ENCODE assay signal across 22 mouse cellular contexts in the genomic region with DNA sequence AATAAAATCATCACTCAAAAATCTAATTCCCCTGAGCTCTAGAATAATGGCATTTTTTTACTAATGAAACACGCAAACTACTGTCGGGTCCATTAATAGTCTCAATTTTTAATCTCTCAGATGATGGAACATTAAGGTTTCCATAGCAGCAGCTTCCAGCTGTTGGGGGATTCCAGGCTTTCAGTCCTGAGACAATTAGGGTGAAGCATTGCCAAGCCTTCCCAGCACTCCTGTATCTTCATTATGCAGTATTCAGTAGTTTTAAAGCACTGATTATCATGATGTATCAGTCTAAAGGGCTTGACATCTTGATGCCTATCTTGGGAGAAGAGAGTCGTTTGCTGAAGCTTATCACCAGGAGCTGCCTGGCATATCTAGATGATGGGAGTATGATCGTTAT.
DNase-seq lines count a peak whose midpoint lies in the region; ATAC-seq and TF ChIP-seq lines count a peak whose summit lies in the region.
"Had no signal": no experiment of that assay in that cellular context is flagged by ENCODE, and none has a peak within 500 bp of the region (broad histone marks: within the 10 kb centered on the region; RNA-seq: fewer than 3 reads in every experiment).

No protein-coding gene starts in this region.

- H3K4me3 ChIP-seq in hindbrain, embryonic 12.5 days, result no peak overlapping the region
- no peak overlapping the region for H3K4me3 ChIP-seq in hindbrain, embryonic 11.5 days (ENCODE audit: low read depth, low read length)
- no peak overlapping the region for H3K4me3 ChIP-seq in forebrain, embryonic 13.5 days
- H3K4me3 ChIP-seq in hindbrain, postnatal 0 days (ENCODE audit: low read length), result no peak overlapping the region
- H3K4me3 ChIP-seq in neural tube, embryonic 13.5 days, result no peak overlapping the region
- H3K4me3 ChIP-seq: embryonic facial prominence, embryonic 12.5 days; erythroblast, embryonic 14.5 days; heart, adult 2 months; heart, embryonic 15.5 days; limb, embryonic 12.5 days; liver, embryonic 12.5 days had no signal

- WGBS in hindbrain, embryonic 12.5 days, result 60% methylated on average over 4 of the region's 4 CpGs
- 61% methylated on average over 4 of the region's 4 CpGs for WGBS in hindbrain, embryonic 11.5 days
- WGBS in forebrain, embryonic 13.5 days, result 40% methylated on average over 4 of the region's 4 CpGs
- 32% methylated on average over 4 of the region's 4 CpGs for WGBS in hindbrain, postnatal 0 days
- 33% methylated on average over 4 of the region's 4 CpGs for WGBS in neural tube, embryonic 13.5 days

- no peak for DNase-seq in hindbrain, embryonic 11.5 days (ENCODE audit: low spot score)
- peak; percentile 51 for DNase-seq in hindbrain, postnatal 0 days (ENCODE audit: low spot score)
- no peak for DNase-seq in lung, postnatal 14 days
- DNase-seq in ovary, postnatal 10 days (ENCODE audit: low spot score), result no peak
- DNase-seq: adrenal gland, postnatal 36 days; cerebellum, adult 9-11 months; gastrocnemius, postnatal 10 days; heart, adult 2 months; heart, postnatal 4 days; lung, embryonic 14.5 days had no signal

- H3K27ac ChIP-seq in hindbrain, embryonic 12.5 days, result no peak overlapping the region
- no peak overlapping the region for H3K27ac ChIP-seq in hindbrain, embryonic 11.5 days (ENCODE audit: low read depth, low read length)
- H3K27ac ChIP-seq in forebrain, embryonic 13.5 days, result no peak overlapping the region
- no peak overlapping the region for H3K27ac ChIP-seq in hindbrain, postnatal 0 days
- H3K27ac ChIP-seq in neural tube, embryonic 13.5 days (replicated peaks), result peak overlapping the region; percentile 55
- H3K27ac ChIP-seq: embryonic facial prominence, embryonic 12.5 days; heart, adult 2 months; heart, embryonic 15.5 days; limb, embryonic 12.5 days; liver, embryonic 12.5 days; macrophage; stomach, postnatal 0 days had no signal

- no peaks in the 10 kb centered on the region for H3K36me3 ChIP-seq in hindbrain, embryonic 12.5 days
- no peaks in the 10 kb centered on the region for H3K36me3 ChIP-seq in hindbrain, embryonic 11.5 days (ENCODE audit: control insufficient read depth, insufficient read depth, low read length)
- no peaks in the 10 kb centered on the region for H3K36me3 ChIP-seq in forebrain, embryonic 13.5 days (ENCODE audit: poor library complexity, severe bottlenecking)
- no peaks in the 10 kb centered on the region for H3K36me3 ChIP-seq in hindbrain, postnatal 0 days (ENCODE audit: insufficient read depth, low read length)
- no peaks in the 10 kb centered on the region for H3K36me3 ChIP-seq in neural tube, embryonic 13.5 days
- H3K36me3 ChIP-seq: embryonic facial prominence, embryonic 12.5 days; heart, embryonic 15.5 days; limb, embryonic 12.5 days; liver, embryonic 12.5 days had no signal

- TF ChIP-seq CTCF in hindbrain, postnatal 0 days (IDR thresholded peaks at IDR 0.05; ENCODE audit: low read depth), result no peak

- peaks cover 3% of the 10 kb centered on the region; the same call in 1 of the 2 replicates for H3K4me1 ChIP-seq in hindbrain, embryonic 12.5 days
- H3K4me1 ChIP-seq in hindbrain, embryonic 11.5 days (replicated peaks; ENCODE audit: control insufficient read depth, insufficient read depth, low read length), result no peaks in the 10 kb centered on the region
- peaks cover 3% of the 10 kb centered on the region; the same call in 1 of the 2 replicates for H3K4me1 ChIP-seq in forebrain, embryonic 13.5 days
- no peaks in the 10 kb centered on the region for H3K4me1 ChIP-seq in hindbrain, postnatal 0 days (ENCODE audit: insufficient read depth, low read length)
- peaks cover 7% of the 10 kb centered on the region for H3K4me1 ChIP-seq in neural tube, embryonic 13.5 days (replicated peaks)
- H3K4me1 ChIP-seq: embryonic facial prominence, embryonic 12.5 days; heart, embryonic 15.5 days; limb, embryonic 12.5 days; liver, embryonic 12.5 days had no signal

- no peak overlapping the region for H3K4me2 ChIP-seq in hindbrain, embryonic 12.5 days (replicated peaks)
- no peak overlapping the region for H3K4me2 ChIP-seq in hindbrain, embryonic 11.5 days (replicated peaks; ENCODE audit: low read depth, low read length)
- no peak overlapping the region for H3K4me2 ChIP-seq in forebrain, embryonic 13.5 days
- H3K4me2 ChIP-seq in hindbrain, postnatal 0 days (ENCODE audit: low read depth, low read length), result no peak overlapping the region
- 0 out of 2 replicates have a peak overlapping the region, but pooled peaks have one; percentile 11 for H3K4me2 ChIP-seq in neural tube, embryonic 13.5 days
- H3K4me2 ChIP-seq: embryonic facial prominence, embryonic 12.5 days; heart, embryonic 15.5 days; limb, embryonic 12.5 days; liver, embryonic 12.5 days; lung, embryonic 14.5 days had no signal

- ATAC-seq in hindbrain, embryonic 12.5 days (ENCODE audit: low FRiP score), result peak; percentile 72; the same call in 1 of the 2 replicates
- no peak for ATAC-seq in hindbrain, embryonic 11.5 days (ENCODE audit: low FRiP score)
- ATAC-seq in forebrain, embryonic 13.5 days, result peak; percentile 65
- peak; percentile 45; the same call in 1 of the 2 replicates for ATAC-seq in hindbrain, postnatal 0 days
- ATAC-seq in neural tube, embryonic 13.5 days (ENCODE audit: low read depth), result peak; percentile 91
- no peak for ATAC-seq in granulocyte monocyte progenitor cell, adult 5-6 weeks (replicated peaks; ENCODE audit: poor library complexity, severe bottlenecking)
- ATAC-seq: intestine, embryonic 16.5 days; liver, embryonic 12.5 days had no signal

- H3K9ac ChIP-seq in hindbrain, embryonic 12.5 days, result no peak overlapping the region
- H3K9ac ChIP-seq in hindbrain, embryonic 11.5 days (ENCODE audit: low read depth, low read length), result no peak overlapping the region
- no peak overlapping the region for H3K9ac ChIP-seq in forebrain, embryonic 13.5 days
- no peak overlapping the region for H3K9ac ChIP-seq in hindbrain, postnatal 0 days (replicated peaks; ENCODE audit: low read length)
- no peak overlapping the region for H3K9ac ChIP-seq in neural tube, embryonic 13.5 days
- H3K9ac ChIP-seq: embryonic facial prominence, embryonic 12.5 days; heart, embryonic 15.5 days; limb, embryonic 12.5 days; liver, embryonic 12.5 days; lung, embryonic 14.5 days had no signal

- H3K27me3 ChIP-seq in hindbrain, embryonic 12.5 days, result no peaks in the 10 kb centered on the region
- no peaks in the 10 kb centered on the region for H3K27me3 ChIP-seq in hindbrain, embryonic 11.5 days (ENCODE audit: control insufficient read depth, insufficient read depth, low read length)
- no peaks in the 10 kb centered on the region for H3K27me3 ChIP-seq in forebrain, embryonic 13.5 days
- H3K27me3 ChIP-seq in hindbrain, postnatal 0 days (ENCODE audit: insufficient read depth, low read length), result no peaks in the 10 kb centered on the region
- no peaks in the 10 kb centered on the region for H3K27me3 ChIP-seq in neural tube, embryonic 13.5 days
- H3K27me3 ChIP-seq: embryonic facial prominence, embryonic 12.5 days; heart, embryonic 15.5 days; limb, embryonic 12.5 days; liver, embryonic 12.5 days had no signal

- H3K9me3 ChIP-seq in hindbrain, embryonic 12.5 days (replicated peaks), result no peaks in the 10 kb centered on the region
- no peaks in the 10 kb centered on the region for H3K9me3 ChIP-seq in hindbrain, embryonic 11.5 days (ENCODE audit: control insufficient read depth, low read length)
- no peaks in the 10 kb centered on the region for H3K9me3 ChIP-seq in forebrain, embryonic 13.5 days (replicated peaks)
- H3K9me3 ChIP-seq in hindbrain, postnatal 0 days (ENCODE audit: low read length), result no peaks in the 10 kb centered on the region
- H3K9me3 ChIP-seq in neural tube, embryonic 13.5 days, result no peaks in the 10 kb centered on the region
- H3K9me3 ChIP-seq: embryonic facial prominence, embryonic 12.5 days; heart, embryonic 15.5 days; limb, embryonic 12.5 days; liver, embryonic 12.5 days had no signal

Comparison
In these comparisons a context has a peak if more than half of its experiments do, and no peak if none do; other contexts are left out.
1. ATAC-seq: peak in hindbrain, embryonic 12.5 days (single experiment), forebrain, embryonic 13.5 days (single experiment), hindbrain, postnatal 0 days (single experiment) and neural tube, embryonic 13.5 days (single experiment); none in hindbrain, embryonic 11.5 days (single experiment) and granulocyte monocyte progenitor cell, adult 5-6 weeks (single experiment).